Mouse (Mus musculus) cerebellum, adult 11 months (tissue): Measurements from ENCODE around the gene Erf.

Source experiments
- DNase-seq: peaks from one replicate; pipeline ENCODE4 v3.0.0; 2022

The Erf gene

GRCm38 (mm10) chr7:25279861-25280791 is 29.6 kb upstream of the Erf start:
- DNase-seq: peak; percentile 67

- DNase-seq: peak; percentile 93
Measured at GRCm38 (mm10) chr7:25279076-25279860, 28.7 kb upstream of the Erf start.

- DNase-seq: peak; percentile 86
Measured at GRCm38 (mm10) chr7:25278341-25279075, 27.9 kb upstream of the Erf start.

- no peak for DNase-seq
Measured at GRCm38 (mm10) chr7:25277998-25278340, 27.4 kb upstream of the Erf start.

- peak; percentile 31 for DNase-seq
Measured at GRCm38 (mm10) chr7:25277405-25277804, 26.8 kb upstream of the Erf start.

GRCm38 (mm10) chr7:25275555-25276298 is 25.2 kb upstream of the Erf start:
- no peak for DNase-seq

GRCm38 (mm10) chr7:25274996-25275395 is 24.4 kb upstream of the Erf start:
- no peak for DNase-seq

GRCm38 (mm10) chr7:25274571-25274970 is 24.0 kb upstream of the Erf start:
- no peak for DNase-seq

- DNase-seq: no peak
Measured at GRCm38 (mm10) chr7:25273259-25274241, 23.0 kb upstream of the Erf start.

GRCm38 (mm10) chr7:25272445-25273258 is 22.1 kb upstream of the Erf start:
- DNase-seq: peak; percentile 41

- DNase-seq: peak; percentile 25
Measured at GRCm38 (mm10) chr7:25271651-25272444, 21.3 kb upstream of the Erf start.

- DNase-seq: peak; percentile 37
Measured at GRCm38 (mm10) chr7:25270652-25271633, 20.4 kb upstream of the Erf start.

GRCm38 (mm10) chr7:25269545-25270271 is 19.1 kb upstream of the Erf start:
- DNase-seq: peak; percentile 27

- DNase-seq: peak; percentile 32
Measured at GRCm38 (mm10) chr7:25269029-25269428, 18.5 kb upstream of the Erf start.

GRCm38 (mm10) chr7:25268588-25268987 is 18.0 kb upstream of the Erf start:
- no peak for DNase-seq

- DNase-seq: peak; percentile 100
Measured at GRCm38 (mm10) chr7:25267751-25268463, 17.3 kb upstream of the Erf start.

- DNase-seq: peak; percentile 99
Measured at GRCm38 (mm10) chr7:25267301-25267750, 16.8 kb upstream of the Erf start, which contains the start of gene Cic. TSS of gene Cic (plus strand) at chr7:25267704.
